Mouse (Mus musculus) cortical plate, adult 2 months (tissue): ENCODE data around the gene Trim31. TPM values are rescaled to one million over a fixed set of nuclear protein-coding genes. Genes with fewer than 3 reads are reported as not detected.
"Not testable (repeated sequence)": the region's sequence is repeated elsewhere in the genome, so short reads cannot be mapped to it uniquely, and the experiment has no call there.

Experiments
- H3K27ac ChIP-seq: fragments of 200-500 bp; 2 replicates; pipeline ENCODE4 v1.5.1; 2012; ENCODE audit warnings: low read length, control low read depth, inconsistent platforms; ENCODE audit not compliant: insufficient read depth
- H3K4me1 ChIP-seq: fragments of 200-500 bp; 2 replicates; pipeline ENCODE4 v1.6.1; 2011; ENCODE audit warnings: low read length; ENCODE audit not compliant: control insufficient read depth, insufficient read depth
- H3K4me3 ChIP-seq: fragments of 200-500 bp; 2 replicates; pipeline ENCODE4 v1.5.1; 2011; ENCODE audit warnings: mild to moderate bottlenecking, low read length, control low read depth; ENCODE audit not compliant: insufficient read depth
- CTCF ChIP-seq: fragments of 200-500 bp; IDR thresholded peaks from 2 replicates; pipeline ENCODE4 v1.5.1; 2011; ENCODE audit warnings: mild to moderate bottlenecking, control low read depth, low read length; ENCODE audit not compliant: insufficient read depth; ENCODE audit errors: extremely low read depth
- POLR2A ChIP-seq: fragments of 200-500 bp; IDR thresholded peaks from 2 replicates; pipeline ENCODE4 v1.6.1; 2011; ENCODE audit warnings: mild to moderate bottlenecking, low read length, control low read depth; ENCODE audit not compliant: insufficient read depth; ENCODE audit errors: extremely low read depth
- polyA plus RNA-seq: library from polyadenylated mRNA; depleted of rRNA; stranded (reverse); fragments of >200 nt; gene quantifications from 2 replicates; pipeline ENCODE4 v1.2.3, GENCODE M21; 2012

Gene Trim31
- polyA plus RNA-seq, 1 experiment: not detected

DNA sequence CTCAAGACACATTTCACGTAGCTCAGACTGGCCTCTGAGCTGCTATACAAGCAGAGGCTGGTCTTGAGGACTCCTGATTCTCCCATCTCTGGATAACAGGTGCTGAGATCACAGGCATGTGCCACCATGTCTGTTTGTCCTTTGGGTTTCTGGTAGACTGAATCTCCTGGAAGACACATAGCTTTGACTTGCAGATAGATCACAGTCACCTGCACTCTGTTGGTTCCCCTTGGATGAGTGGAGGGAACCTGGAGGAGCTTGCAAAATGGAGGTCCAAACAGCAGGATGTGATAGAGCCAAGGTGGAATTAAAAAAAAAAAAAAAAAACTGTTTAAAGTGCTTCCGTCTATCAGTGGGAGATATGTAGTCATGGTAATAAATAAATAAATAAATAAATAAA lies 29.1 kb upstream of the Trim31 start:
- no peak overlapping the region for H3K27ac ChIP-seq
- no peaks in the 10 kb centered on the region for H3K4me1 ChIP-seq
- no peak overlapping the region for H3K4me3 ChIP-seq
- no peak for TF ChIP-seq CTCF
- TF ChIP-seq POLR2A: no peak

- Histone ChIP-seq H3K4me3 (no peak within 1 kb of the TSS), H3K27ac (no peak within 1 kb of the TSS), H3K4me1 (no peaks in the 10 kb centered on the region)
- TF ChIP-seq CTCF (no peak), POLR2A (no peak)
Observed at GRCm38 (mm10) chr17:36869284-36869954, 28.5 kb upstream of the Trim31 start, which contains the start of gene Trim10. TSS of gene Trim10 (plus strand) at chr17:36869574.

- TF ChIP-seq CTCF: no peak
- no peak for TF ChIP-seq POLR2A
- Histone ChIP-seq H3K4me3 (no peak overlapping the region), H3K4me1 (no peaks in the 10 kb centered on the region), H3K27ac (no peak overlapping the region)
Observed at GRCm38 (mm10) chr17:36869955-36870810, 27.7 kb upstream of the Trim31 start.

GRCm38 (mm10) chr17:36874636-36875035 lies 23.3 kb upstream of the Trim31 start:
- no peak for TF ChIP-seq CTCF
- no peak for TF ChIP-seq POLR2A
- Histone ChIP-seq H3K27ac (no peak overlapping the region), H3K4me3 (no peak overlapping the region), H3K4me1 (no peaks in the 10 kb centered on the region)

GRCm38 (mm10) chr17:36883350-36883749 lies 14.6 kb upstream of the Trim31 start:
- Histone ChIP-seq H3K27ac (no peak overlapping the region), H3K4me1 (no peaks in the 10 kb centered on the region), H3K4me3 (no peak overlapping the region)
- TF ChIP-seq POLR2A: no peak
- no peak for TF ChIP-seq CTCF

DNA sequence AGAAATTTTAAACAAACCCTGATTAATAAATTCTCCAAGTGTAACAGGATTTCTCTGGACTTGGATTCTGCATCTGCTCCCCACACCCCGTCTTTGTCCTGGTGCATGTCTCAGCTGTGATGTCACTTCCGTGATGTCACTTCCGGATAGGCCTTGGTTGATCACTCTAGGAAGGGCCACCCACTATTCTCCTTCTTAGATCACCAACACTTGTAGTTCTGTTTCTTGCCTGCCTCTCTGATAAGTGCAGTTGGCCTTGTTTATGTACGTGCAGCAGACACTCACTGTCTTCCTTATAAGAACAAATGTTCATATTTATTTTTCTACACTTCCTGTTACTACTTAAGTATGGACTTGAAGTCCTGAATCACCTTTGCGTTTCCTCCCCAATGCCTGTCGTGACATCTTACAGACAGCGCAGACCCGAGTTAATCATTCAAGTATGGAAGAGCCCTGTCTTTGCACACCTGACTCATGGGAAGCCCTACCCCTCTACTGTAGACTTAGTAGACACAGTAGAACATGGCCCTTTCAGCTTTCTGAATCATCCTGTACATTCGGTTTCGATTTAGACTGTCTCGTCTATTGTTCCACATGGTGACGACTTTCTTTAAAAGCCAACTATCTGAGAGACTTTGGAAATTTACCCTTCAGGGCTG lies 12.7 kb upstream of the Trim31 start:
- no peak for TF ChIP-seq POLR2A
- TF ChIP-seq CTCF: no peak
- H3K4me1 ChIP-seq: no peaks in the 10 kb centered on the region
- no peak overlapping the region for H3K27ac ChIP-seq
- no peak overlapping the region for H3K4me3 ChIP-seq

- TF ChIP-seq POLR2A (no peak), CTCF (no peak)
- Histone ChIP-seq H3K4me3 (no peak within 1 kb of the TSS), H3K27ac (no peak within 1 kb of the TSS), H3K4me1 (no peaks in the 10 kb centered on the region)
Observed at GRCm38 (mm10) chr17:36890073-36890903, 7.6 kb upstream of the Trim31 start, which contains the start of gene Trim40. TSS of gene Trim40 (minus strand) at chr17:36890123.

GRCm38 (mm10) chr17:36891496-36891895 lies 6.4 kb upstream of the Trim31 start:
- H3K27ac ChIP-seq, H3K4me1 ChIP-seq, H3K4me3 ChIP-seq: not testable (repeated sequence)

- H3K4me3 ChIP-seq: no peak overlapping the region
- H3K4me1 ChIP-seq: no peaks in the 10 kb centered on the region
- no peak overlapping the region for H3K27ac ChIP-seq
- no peak for TF ChIP-seq POLR2A
- peak; percentile 78 for TF ChIP-seq CTCF
Observed at GRCm38 (mm10) chr17:36892362-36892761, 5.6 kb upstream of the Trim31 start.
